ENCODE assay signal across 8 mouse cellular contexts in genomic region chr8:126975706-126976105, GRCm38 (mm10). TPM values are rescaled to one million over a fixed set of nuclear protein-coding genes. Genes with fewer than 3 reads are reported as not detected.
DNase-seq lines count a peak whose midpoint lies in the region; ATAC-seq lines count a peak whose summit lies in the region.

No protein-coding gene starts in this region.

- H3K27me3 ChIP-seq in neural tube, embryonic 11.5 days (ENCODE audit: control insufficient read depth, insufficient read depth, low read length), result no peaks in the 10 kb centered on the region
- H3K27me3 ChIP-seq in neural tube, embryonic 15.5 days (replicated peaks), result peaks cover 13% of the 10 kb centered on the region

- no peak overlapping the region for H3K4me2 ChIP-seq in neural tube, embryonic 11.5 days (ENCODE audit: low read depth)
- no peak overlapping the region for H3K4me2 ChIP-seq in neural tube, embryonic 15.5 days

- H3K4me1 ChIP-seq in neural tube, embryonic 11.5 days (ENCODE audit: control insufficient read depth, insufficient read depth, low read length), result no peaks in the 10 kb centered on the region
- H3K4me1 ChIP-seq in neural tube, embryonic 15.5 days, result peaks cover 6% of the 10 kb centered on the region; the same call in 1 of the 2 replicates

- no peaks in the 10 kb centered on the region for H3K9me3 ChIP-seq in neural tube, embryonic 11.5 days (ENCODE audit: control insufficient read depth, low read length)
- H3K9me3 ChIP-seq in neural tube, embryonic 15.5 days (replicated peaks), result no peaks in the 10 kb centered on the region

- no peak overlapping the region for H3K4me3 ChIP-seq in neural tube, embryonic 11.5 days (ENCODE audit: low read depth, low read length)
- no peak overlapping the region for H3K4me3 ChIP-seq in neural tube, embryonic 15.5 days (replicated peaks)

- no peak for ATAC-seq in neural tube, embryonic 11.5 days (ENCODE audit: insufficient read depth, low FRiP score, low TSS enrichment)
- no peak for ATAC-seq in neural tube, embryonic 15.5 days (ENCODE audit: low FRiP score)

- peak; percentile 30 to 63 for DNase-seq in heart, adult 18-20 months
- no peak for DNase-seq in heart, postnatal 4 days
- DNase-seq in neural tube, embryonic 11.5 days (ENCODE audit: low spot score), result peak; percentile 42
- DNase-seq in embryo, embryonic 10 days (ENCODE audit: low spot score), result peak; percentile 78
- peak; percentile 37 for DNase-seq in skeletal muscle tissue, adult 2 months (ENCODE audit: low read depth, low spot score)
- DNase-seq in layer of hippocampus, postnatal 10 days (ENCODE audit: low spot score in 2 of 2), result no peak
- no peak for DNase-seq in kidney, postnatal 10 days

- no peak overlapping the region for H3K9ac ChIP-seq in neural tube, embryonic 11.5 days (ENCODE audit: low read length)
- H3K9ac ChIP-seq in neural tube, embryonic 15.5 days (replicated peaks), result no peak overlapping the region

- H3K36me3 ChIP-seq in neural tube, embryonic 11.5 days (ENCODE audit: control insufficient read depth, insufficient read depth, low read length), result no peaks in the 10 kb centered on the region
- no peaks in the 10 kb centered on the region for H3K36me3 ChIP-seq in neural tube, embryonic 15.5 days

- WGBS in neural tube, embryonic 11.5 days, result 27% methylated on average over 1 of the region's 1 CpGs
- 8% methylated on average over 1 of the region's 1 CpGs for WGBS in neural tube, embryonic 15.5 days

- no peak overlapping the region for H3K27ac ChIP-seq in neural tube, embryonic 11.5 days (ENCODE audit: low read depth, low read length)
- no peak overlapping the region for H3K27ac ChIP-seq in neural tube, embryonic 15.5 days (replicated peaks)

RNA-seq across cellular contexts. Expression of gene Rbm34, which starts 4.8 kb away (rescaled TPM):
- total RNA-seq in heart, adult 18-20 months (2021), result 1 to 10 TPM; 3.3 to 4.2 TPM
- total RNA-seq in heart, postnatal 4 days (2021), result 1 to 10 TPM; 7.6 to 8.5 TPM
- 27.3 and 28.6 TPM in 2 replicates for polyA plus RNA-seq in neural tube, embryonic 11.5 days (2014; fragmentation: Nextera tagmentation; extraction: Ambion mirVana)
- polyA plus RNA-seq in neural tube, embryonic 15.5 days (2015; fragmentation: Nextera tagmentation; extraction: Ambion mirVana), result 24.1 and 24.7 TPM in 2 replicates
- 10 to 100 TPM; 17.4 to 19.5 TPM for total RNA-seq in layer of hippocampus, postnatal 10 days (2021)

RNA-seq across cellular contexts. Expression of gene Tomm20, which starts 30.1 kb away (rescaled TPM):
- 10 to 100 TPM; 93.5 to 97.6 TPM for total RNA-seq in heart, adult 18-20 months (2021)
- 100 to 1,000 TPM; 104 to 120 TPM for total RNA-seq in heart, postnatal 4 days (2021)
- 225 and 234 TPM in 2 replicates for polyA plus RNA-seq in neural tube, embryonic 11.5 days (2014; fragmentation: Nextera tagmentation; extraction: Ambion mirVana)
- polyA plus RNA-seq in neural tube, embryonic 15.5 days (2015; fragmentation: Nextera tagmentation; extraction: Ambion mirVana), result 225 and 227 TPM in 2 replicates
- 100 to 1,000 TPM; 186 to 197 TPM for total RNA-seq in layer of hippocampus, postnatal 10 days (2021)

Comparison
In these comparisons a context has a peak if more than half of its experiments do, and no peak if none do; other contexts are left out.
1. DNase-seq: peak in heart, adult 18-20 months (2 of 2), neural tube, embryonic 11.5 days (single experiment), embryo, embryonic 10 days (single experiment) and skeletal muscle tissue, adult 2 months (single experiment); none in heart, postnatal 4 days (single experiment), layer of hippocampus, postnatal 10 days (0 of 2) and kidney, postnatal 10 days (single experiment).